In genomic region chr12:117853316-117853715, GRCm38 (mm10) we compare ENCODE assay signal across 9 mouse cellular contexts. TPM values are rescaled to one million over a fixed set of nuclear protein-coding genes. Genes with fewer than 3 reads are reported as not detected.
DNase-seq lines count a peak whose midpoint lies in the region; ATAC-seq and TF ChIP-seq lines count a peak whose summit lies in the region.
"Had no signal": no experiment of that assay in that cellular context is flagged by ENCODE, and none has a peak within 500 bp of the region (broad histone marks: within the 10 kb centered on the region; RNA-seq: fewer than 3 reads in every experiment).

No protein-coding gene starts in this region.

- no peaks in the 10 kb centered on the region for H3K36me3 ChIP-seq in kidney, embryonic 16.5 days (ENCODE audit: insufficient read depth, low read length)
- H3K36me3 ChIP-seq in thymus, adult 2 months (ENCODE audit: control insufficient read depth, insufficient read depth, low read length), result no peaks in the 10 kb centered on the region
- H3K36me3 ChIP-seq: embryonic facial prominence, embryonic 12.5 days had no signal

- no peaks in the 10 kb centered on the region for H3K27me3 ChIP-seq in kidney, embryonic 16.5 days (ENCODE audit: insufficient read depth, low read length)
- no peaks in the 10 kb centered on the region for H3K27me3 ChIP-seq in thymus, adult 2 months (ENCODE audit: control insufficient read depth, insufficient read depth, low read length)
- H3K27me3 ChIP-seq: embryonic facial prominence, embryonic 12.5 days had no signal

- H3K4me1 ChIP-seq in kidney, embryonic 16.5 days (ENCODE audit: insufficient read depth, low read length), result peaks cover 6% of the 10 kb centered on the region
- H3K4me1 ChIP-seq in lung, adult 2 months (ENCODE audit: control insufficient read depth, insufficient read depth, low read length), result no peaks in the 10 kb centered on the region
- H3K4me1 ChIP-seq in thymus, adult 2 months (replicated peaks; ENCODE audit: control insufficient read depth, insufficient read depth, low read length), result no peaks in the 10 kb centered on the region
- H3K4me1 ChIP-seq: embryonic facial prominence, embryonic 12.5 days had no signal

- no peaks in the 10 kb centered on the region for H3K9me3 ChIP-seq in kidney, embryonic 16.5 days (ENCODE audit: low read length)
- H3K9me3 ChIP-seq: embryonic facial prominence, embryonic 12.5 days had no signal

- TF ChIP-seq CTCF in lung, adult 2 months (IDR thresholded peaks at IDR 0.05; ENCODE audit: insufficient read depth, low read length), result peak; percentile 97
- TF ChIP-seq CTCF in thymus, adult 2 months (IDR thresholded peaks at IDR 0.05; ENCODE audit: borderline replicate concordance, control insufficient read depth, extremely low read depth, insufficient read depth, low read length, poor library complexity), result peak; percentile 64; the same call in 1 of the 2 replicates

- H3K9ac ChIP-seq in kidney, embryonic 16.5 days (replicated peaks; ENCODE audit: low read length), result no peak overlapping the region
- H3K9ac ChIP-seq: embryonic facial prominence, embryonic 12.5 days had no signal

- peak; percentile 15 for DNase-seq in kidney, adult 11 months
- DNase-seq in cerebellum, adult 9-11 months, result peak; percentile 20
- DNase-seq in frontal cortex, postnatal 14 days (ENCODE audit: low spot score in 2 of 2), result peak; percentile 8 to 44
- peak; percentile 49 to 62 for DNase-seq in kidney, postnatal 25 days
- peak; percentile 57 for DNase-seq in lung, adult 2 months
- DNase-seq in thymus, adult 2 months, result peak; percentile 65

- no peak overlapping the region for H3K4me3 ChIP-seq in kidney, embryonic 16.5 days (ENCODE audit: low read length)
- no peak overlapping the region for H3K4me3 ChIP-seq in lung, adult 2 months (replicated peaks; ENCODE audit: extremely low read depth, low read depth, low read length)
- no peak overlapping the region for H3K4me3 ChIP-seq in thymus, adult 2 months (ENCODE audit: control insufficient read depth, insufficient read depth, low read length)
- H3K4me3 ChIP-seq: embryonic facial prominence, embryonic 12.5 days had no signal

- WGBS in kidney, embryonic 16.5 days, result 27% methylated on average over 6 of the region's 6 CpGs
- 20% methylated on average over 6 of the region's 6 CpGs for WGBS in lung, adult 2 months
- WGBS in thymus, adult 2 months, result 26% methylated on average over 6 of the region's 6 CpGs

- H3K27ac ChIP-seq in kidney, embryonic 16.5 days (ENCODE audit: low read length), result no peak overlapping the region
- H3K27ac ChIP-seq in thymus, adult 2 months (ENCODE audit: control insufficient read depth, insufficient read depth, low read length), result no peak overlapping the region
- H3K27ac ChIP-seq: embryonic facial prominence, embryonic 12.5 days had no signal

- H3K4me2 ChIP-seq in kidney, embryonic 16.5 days (replicated peaks; ENCODE audit: low read depth, low read length), result no peak overlapping the region
- H3K4me2 ChIP-seq: embryonic facial prominence, embryonic 12.5 days had no signal

- no peak for TF ChIP-seq POLR2A in lung, adult 2 months (IDR thresholded peaks at IDR 0.05; ENCODE audit: borderline replicate concordance, extremely low read depth, low read depth, low read length)
- no peak for TF ChIP-seq POLR2A in thymus, adult 2 months (IDR thresholded peaks at IDR 0.05; ENCODE audit: control insufficient read depth, extremely low read depth, insufficient read depth, low read length, poor library complexity)

- ATAC-seq in kidney, embryonic 16.5 days (ENCODE audit: low FRiP score, low TSS enrichment), result no peak
- ATAC-seq in neutrophil, adult 5-6 weeks (ENCODE audit: extremely low read depth, insufficient number of reproducible peaks, low FRiP score, poor library complexity, severe bottlenecking), result peak; percentile 83

RNA-seq across cellular contexts. Expression of gene Cdca7l, which starts 49.2 kb away (rescaled TPM):
- 53.2 and 58.0 TPM in 2 replicates for polyA plus RNA-seq in kidney, embryonic 16.5 days (2015; fragmentation: Nextera tagmentation; extraction: Ambion mirVana)
- polyA plus RNA-seq in lung, adult 2 months (2012; rRNA removed), result 2.1 and 2.6 TPM in 2 replicates
- total RNA-seq in neutrophil, adult 5-6 weeks (2017), result 7.6 and 7.7 TPM in 2 replicates
- polyA plus RNA-seq in thymus, adult 2 months (2012; rRNA removed), result 8.0 and 9.0 TPM in 2 replicates

Comparison
In these comparisons a context has a peak if more than half of its experiments do, and no peak if none do; other contexts are left out.
1. DNase-seq: peak in every context shown above with its lines; median percentile 65 in thymus, adult 2 months; 57 in lung, adult 2 months; 56 in kidney, postnatal 25 days; 26 in frontal cortex, postnatal 14 days; 20 in cerebellum, adult 9-11 months; 15 in kidney, adult 11 months.